Mouse (Mus musculus): ENCODE data around the gene Mreg. TPM values are rescaled to one million over a fixed set of nuclear protein-coding genes. Genes with fewer than 3 reads are reported as not detected.

Mreg gene
- total and polyA plus RNA-seq, 3 experiments: not detected

DNA sequence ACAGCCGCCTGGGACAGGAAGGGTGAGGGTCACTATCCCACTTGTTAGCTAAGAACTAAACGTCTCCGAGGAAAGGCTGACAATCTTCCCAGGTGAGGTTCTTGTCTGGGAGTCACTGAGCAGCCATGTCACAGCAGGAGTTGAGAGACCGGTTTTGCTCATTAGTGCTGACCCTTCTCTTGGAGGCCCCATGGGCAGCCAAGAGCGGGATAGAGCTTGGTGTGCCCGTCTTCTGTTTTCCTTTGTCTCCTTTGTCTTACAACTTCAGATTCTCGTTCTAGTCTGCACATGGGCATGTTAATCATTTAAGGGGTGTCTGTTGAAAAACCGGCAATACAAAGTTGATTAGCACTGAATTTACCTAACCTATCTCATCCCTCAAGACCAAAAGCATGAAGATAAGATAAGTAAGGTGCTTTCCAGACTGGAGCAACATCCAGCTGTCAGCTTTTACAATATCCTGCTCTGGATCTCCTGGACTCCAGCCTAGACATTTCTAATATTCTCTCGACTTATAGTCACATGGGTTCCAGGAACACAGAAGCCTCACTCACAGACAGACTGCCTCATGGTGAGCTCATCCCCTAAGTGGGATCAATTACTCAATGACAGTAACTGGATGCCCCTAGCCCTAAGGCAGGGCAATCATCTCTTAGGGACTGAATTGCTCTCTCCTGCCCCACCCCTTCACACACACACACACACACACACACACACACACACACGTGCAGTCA is 15.3 kb downstream of the Mreg start:
- no peak for DNase-seq (ENCODE audit: low read depth, low spot score)
- no peaks in the 10 kb centered on the region for H3K36me3 ChIP-seq (ENCODE audit: control insufficient read depth in 1 of 2, insufficient read depth in 2 of 2, low read length in 2 of 2)
- no peak overlapping the region for H3K27ac ChIP-seq (ENCODE audit: control insufficient read depth, low read depth, low read length)
- H3K4me3 ChIP-seq (ENCODE audit: control insufficient read depth in 1 of 2, insufficient read depth in 1 of 2, low read depth in 2 of 2, low read length in 2 of 2): no peak overlapping the region
- no peaks in the 10 kb centered on the region for H3K4me1 ChIP-seq (ENCODE audit: control insufficient read depth in 1 of 2, insufficient read depth in 2 of 2, low read length in 2 of 2)
- H3K9me3 ChIP-seq (replicated peaks; ENCODE audit: insufficient read depth, low read length): no peaks in the 10 kb centered on the region
- H3K9ac ChIP-seq (ENCODE audit: control insufficient read depth, low read depth, low read length, poor library complexity, severe bottlenecking): no peak overlapping the region
- no peak for TF ChIP-seq USF2 (IDR thresholded peaks at IDR 0.05; ENCODE audit: borderline replicate concordance in 1 of 2, insufficient read depth in 1 of 2, low read depth in 1 of 2, low read length in 2 of 2)
- TF ChIP-seq KAT2A (conservative IDR thresholded peaks at IDR 0.05; ENCODE audit: low read depth, low read length): no peak
- TF ChIP-seq POLR2A (IDR thresholded peaks at IDR 0.05; ENCODE audit: control insufficient read depth in 1 of 2, insufficient read depth in 1 of 2, low read depth in 1 of 2, low read length in 2 of 2, poor library complexity in 1 of 2): no peak
- TF ChIP-seq ZKSCAN1 (IDR thresholded peaks at IDR 0.05; ENCODE audit: low read depth, low read length): no peak
- no peak for TF ChIP-seq RAD21 (IDR thresholded peaks at IDR 0.05; ENCODE audit: low read depth, low read length)
- TF ChIP-seq TBP (IDR thresholded peaks at IDR 0.05; ENCODE audit: low read depth, low read length): no peak
- no peak for TF ChIP-seq HCFC1 (IDR thresholded peaks at IDR 0.05; ENCODE audit: low read depth, low read length)
- no peak for TF ChIP-seq CTCF (IDR thresholded peaks at IDR 0.05 in 2 of 3, conservative IDR thresholded peaks at IDR 0.05 in 1 of 3; ENCODE audit: control insufficient read depth in 1 of 3, insufficient read depth in 1 of 3, low read depth in 2 of 3, low read length in 3 of 3, poor library complexity in 1 of 3, severe bottlenecking in 1 of 3)
- no peak for TF ChIP-seq POLR2AphosphoS5 (IDR thresholded peaks at IDR 0.05; ENCODE audit: borderline replicate concordance, low read depth, low read length)
- H3K27me3 ChIP-seq (ENCODE audit: control insufficient read depth in 1 of 2, insufficient read depth in 2 of 2, low read length in 2 of 2): peaks cover 0 to 2% of the 10 kb centered on the region in 2 experiments; a peak in 1 of 4 replicates
- H3K79me2 ChIP-seq (ENCODE audit: control insufficient read depth, insufficient read depth, low read length, poor library complexity): no peaks in the 10 kb centered on the region

DNA sequence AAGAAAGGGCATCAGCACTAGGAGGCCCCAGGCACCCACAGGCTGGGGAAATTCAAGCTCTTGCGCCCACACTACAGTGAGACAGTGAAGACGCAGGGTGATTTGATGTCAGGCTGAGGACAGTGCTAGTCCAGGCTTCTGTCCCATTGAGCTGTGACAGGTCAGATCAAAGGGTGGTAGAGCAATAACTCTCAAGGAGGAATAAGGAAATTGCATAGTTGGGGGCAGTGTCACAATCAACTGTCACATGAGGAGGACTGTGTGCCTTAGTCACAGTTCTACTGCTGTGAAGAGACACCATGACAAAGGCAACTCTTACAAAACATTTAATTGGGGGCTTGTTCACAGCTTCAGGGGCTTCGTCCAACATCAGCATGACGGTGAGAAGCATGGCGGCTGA is 16.0 kb downstream of the Mreg start:
- H3K9ac ChIP-seq (ENCODE audit: control insufficient read depth, low read depth, low read length, poor library complexity, severe bottlenecking): no peak overlapping the region
- TF ChIP-seq USF1 (IDR thresholded peaks at IDR 0.05; ENCODE audit: low read depth, low read length): no peak
- no peak for TF ChIP-seq MAZ (IDR thresholded peaks at IDR 0.05; ENCODE audit: low read depth, low read length)
- TF ChIP-seq MAFK (IDR thresholded peaks at IDR 0.05; ENCODE audit: borderline replicate concordance, low read depth, low read length): no peak
- H3K36me3 ChIP-seq (ENCODE audit: control insufficient read depth in 1 of 2, insufficient read depth in 2 of 2, low read length in 2 of 2): no peaks in the 10 kb centered on the region
- H3K27ac ChIP-seq (ENCODE audit: control insufficient read depth, low read depth, low read length): no peak overlapping the region
- no peaks in the 10 kb centered on the region for H3K4me1 ChIP-seq (ENCODE audit: control insufficient read depth in 1 of 2, insufficient read depth in 2 of 2, low read length in 2 of 2)
- H3K4me3 ChIP-seq (ENCODE audit: control insufficient read depth in 1 of 2, insufficient read depth in 1 of 2, low read depth in 2 of 2, low read length in 2 of 2): no peak overlapping the region
- peaks cover 0 to 2% of the 10 kb centered on the region in 2 experiments; a peak in 1 of 4 replicates for H3K27me3 ChIP-seq (ENCODE audit: control insufficient read depth in 1 of 2, insufficient read depth in 2 of 2, low read length in 2 of 2)
- H3K9me3 ChIP-seq (replicated peaks; ENCODE audit: insufficient read depth, low read length): no peaks in the 10 kb centered on the region
- no peak for DNase-seq (ENCODE audit: low read depth, low spot score)
- no peaks in the 10 kb centered on the region for H3K79me2 ChIP-seq (ENCODE audit: control insufficient read depth, insufficient read depth, low read length, poor library complexity)

DNA sequence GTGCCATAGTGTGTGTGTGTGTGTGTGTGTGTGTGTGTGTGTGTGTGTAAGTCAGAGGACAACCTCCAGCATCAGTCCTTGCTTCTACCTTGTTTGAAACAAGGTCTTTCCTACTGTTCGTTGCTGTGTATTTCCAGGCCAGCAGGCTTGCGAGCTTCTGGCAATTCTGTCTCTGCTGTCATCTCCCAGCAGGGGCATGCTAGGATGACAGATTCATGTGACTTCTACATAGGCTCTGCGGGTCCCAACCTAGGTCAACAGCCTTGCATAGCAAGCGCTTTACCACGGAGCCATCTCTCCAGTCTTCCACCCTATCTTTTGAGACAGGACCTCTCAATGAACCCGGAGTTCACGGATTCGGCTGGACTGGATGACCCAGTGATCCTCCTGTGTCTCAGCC is 20.7 kb downstream of the Mreg start:
- Histone ChIP-seq H3K27ac (ENCODE audit: control insufficient read depth, low read depth, low read length) (no peak overlapping the region), H3K36me3 (ENCODE audit: control insufficient read depth in 1 of 2, insufficient read depth in 2 of 2, low read length in 2 of 2) (no peaks in the 10 kb centered on the region), H3K27me3 (ENCODE audit: control insufficient read depth in 1 of 2, insufficient read depth in 2 of 2, low read length in 2 of 2) (no peaks in the 10 kb centered on the region; a peak in 1 of 4 replicates), H3K4me1 (ENCODE audit: control insufficient read depth in 1 of 2, insufficient read depth in 2 of 2, low read length in 2 of 2) (no peaks in the 10 kb centered on the region), H3K4me3 (ENCODE audit: control insufficient read depth in 1 of 2, insufficient read depth in 1 of 2, low read depth in 2 of 2, low read length in 2 of 2) (no peak overlapping the region), H3K9ac (ENCODE audit: control insufficient read depth, low read depth, low read length, poor library complexity, severe bottlenecking) (no peak overlapping the region), H3K9me3 (replicated peaks; ENCODE audit: insufficient read depth, low read length) (no peaks in the 10 kb centered on the region), H3K79me2 (ENCODE audit: control insufficient read depth, insufficient read depth, low read length, poor library complexity) (no peaks in the 10 kb centered on the region)
- TF ChIP-seq POLR2AphosphoS2 (IDR thresholded peaks at IDR 0.05; ENCODE audit: low read length) (no peak), TCF12 (IDR thresholded peaks at IDR 0.05; ENCODE audit: low read depth, low read length) (no peak), EP300 (IDR thresholded peaks at IDR 0.05; ENCODE audit: low read depth in 1 of 2, low read length in 2 of 2) (no peak), POLR2AphosphoS5 (IDR thresholded peaks at IDR 0.05; ENCODE audit: borderline replicate concordance, low read depth, low read length) (no peak), E2F4 (IDR thresholded peaks at IDR 0.05; ENCODE audit: borderline replicate concordance, low read depth, low read length) (no peak), HCFC1 (IDR thresholded peaks at IDR 0.05; ENCODE audit: low read depth, low read length) (no peak), MAX (IDR thresholded peaks at IDR 0.05; ENCODE audit: low read length) (no peak), RAD21 (IDR thresholded peaks at IDR 0.05; ENCODE audit: low read depth, low read length) (no peak), MYC (IDR thresholded peaks at IDR 0.05; ENCODE audit: low read depth, low read length) (no peak), ZC3H11A (IDR thresholded peaks at IDR 0.05; ENCODE audit: low read depth, low read length) (no peak), NRF1 (IDR thresholded peaks at IDR 0.05; ENCODE audit: insufficient read depth, low read depth, low read length, poor library complexity, severe bottlenecking) (no peak), TAL1 (IDR thresholded peaks at IDR 0.05; ENCODE audit: low read length) (no peak), MXI1 (IDR thresholded peaks at IDR 0.05; ENCODE audit: low read depth, low read length) (no peak)
- DNase-seq (ENCODE audit: low read depth, low spot score): no peak

Data from MEL (cell line).